Mouse (Mus musculus) embryonic facial prominence, embryonic 13.5 days (tissue): Measurements from ENCODE around the gene Ankrd24. TPM values are rescaled to one million over a fixed set of nuclear protein-coding genes. Genes with fewer than 3 reads are reported as not detected.

Source experiments
- ATAC-seq: fragments of 200-750 bp; cut with Nextera tagmentation; 2 replicates; pipeline ENCODE4 v1.8.0; 2017; ENCODE audit warnings: low read depth; ENCODE audit not compliant: insufficient number of reproducible peaks, insufficient read depth, low FRiP score, low TSS enrichment
- H3K27ac ChIP-seq: fragments of 300-500 bp; sonication (generic); 2 replicates; pipeline ENCODE4 v1.5.1; 2015; ENCODE audit warnings: moderate library complexity, mild to moderate bottlenecking, inconsistent platforms
- H3K27me3 ChIP-seq: fragments of 300-500 bp; sonication (generic); 2 replicates; pipeline ENCODE4 v1.6.1; 2015; ENCODE audit warnings: mild to moderate bottlenecking, inconsistent platforms
- H3K36me3 ChIP-seq: fragments of 300-500 bp; sonication (generic); 2 replicates; pipeline ENCODE4 v1.6.1; 2015; ENCODE audit warnings: mild to moderate bottlenecking, inconsistent platforms
- H3K4me1 ChIP-seq: fragments of 300-500 bp; sonication (generic); 2 replicates; pipeline ENCODE4 v1.6.1; 2015; ENCODE audit warnings: inconsistent platforms
- H3K4me2 ChIP-seq: fragments of 300-500 bp; sonication (generic); 2 replicates; pipeline ENCODE4 v1.6.1; 2015; ENCODE audit warnings: moderate library complexity, mild to moderate bottlenecking, inconsistent platforms
- H3K4me3 ChIP-seq: fragments of 300-500 bp; sonication (generic); 2 replicates; pipeline ENCODE4 v1.5.1; 2015; ENCODE audit warnings: mild to moderate bottlenecking, inconsistent platforms
- H3K9ac ChIP-seq: fragments of 300-500 bp; sonication (generic); 2 replicates; pipeline ENCODE4 v1.6.1; 2015; ENCODE audit warnings: mild to moderate bottlenecking, inconsistent platforms
- H3K9me3 ChIP-seq: fragments of 300-500 bp; sonication (generic); 2 replicates; pipeline ENCODE4 v1.6.1; 2016; ENCODE audit warnings: inconsistent platforms
- WGBS: fragments of 180-500 bp; shearing (Covaris S2); methylation state at CpG from one replicate; pipeline ENCODE4 v1.1.7; 2015; ENCODE audit warnings: mixed read lengths; 5-methylcytosine and 5-hydroxymethylcytosine counted together
- polyA plus RNA-seq: library from polyadenylated mRNA; unstranded; fragments of >200 nt; fragmentation: Nextera tagmentation; extraction: Ambion mirVana; gene quantifications from 2 replicates; pipeline ENCODE4 v1.2.1, GENCODE M21; 2015

The Ankrd24 gene
- polyA plus RNA-seq, 1 experiment from 2014 or later: 13.6 TPM

- H3K27ac ChIP-seq: peak overlapping the region; percentile 87
- WGBS: 2% methylated on average over 12 of the region's 12 CpGs
- no peaks in the 10 kb centered on the region for H3K36me3 ChIP-seq
- peaks cover 22% of the 10 kb centered on the region for H3K27me3 ChIP-seq
- H3K4me2 ChIP-seq: peak overlapping the region; percentile 53
- ATAC-seq: 0 out of 2 replicates have a peak, but pooled peaks have one; percentile 2
- H3K4me3 ChIP-seq: peak overlapping the region; percentile 20
- no peaks in the 10 kb centered on the region for H3K9me3 ChIP-seq
- H3K4me1 ChIP-seq: peaks cover 63% of the 10 kb centered on the region
- H3K9ac ChIP-seq: 0 out of 2 replicates have a peak overlapping the region, but pooled peaks have one; percentile 44
Observed at GRCm38 (mm10) chr10:81597137-81597950, 31.0 kb upstream of the Ankrd24 start.

- Histone ChIP-seq H3K4me1 (peaks cover 67% of the 10 kb centered on the region), H3K27ac (no peak overlapping the region), H3K4me2 (no peak overlapping the region), H3K4me3 (no peak overlapping the region), H3K9ac (no peak overlapping the region), H3K27me3 (peaks cover 19% of the 10 kb centered on the region), H3K9me3 (no peaks in the 10 kb centered on the region), H3K36me3 (no peaks in the 10 kb centered on the region)
- 24% methylated on average over 3 of the region's 3 CpGs for WGBS
- ATAC-seq: no peak
Observed at GRCm38 (mm10) chr10:81598342-81598741, 30.0 kb upstream of the Ankrd24 start.

GRCm38 (mm10) chr10:81598871-81599270 lies 29.5 kb upstream of the Ankrd24 start:
- Histone ChIP-seq H3K27ac (no peak overlapping the region), H3K4me3 (no peak overlapping the region), H3K4me1 (peaks cover 65% of the 10 kb centered on the region), H3K9ac (no peak overlapping the region), H3K9me3 (no peaks in the 10 kb centered on the region), H3K4me2 (no peak overlapping the region), H3K36me3 (no peaks in the 10 kb centered on the region), H3K27me3 (peaks cover 14% of the 10 kb centered on the region)
- WGBS: 35% methylated on average over 6 of the region's 6 CpGs
- ATAC-seq: no peak

- H3K9me3 ChIP-seq: no peaks in the 10 kb centered on the region
- no peak overlapping the region for H3K9ac ChIP-seq
- H3K27ac ChIP-seq: no peak overlapping the region
- no peak for ATAC-seq
- H3K27me3 ChIP-seq: 0 out of 2 replicates have a peak, but pooled peaks cover 9% of the 10 kb centered on the region
- H3K4me3 ChIP-seq: no peak overlapping the region
- peaks cover 69% of the 10 kb centered on the region for H3K4me1 ChIP-seq
- H3K4me2 ChIP-seq: no peak overlapping the region
- H3K36me3 ChIP-seq: no peaks in the 10 kb centered on the region
- WGBS: 64% methylated on average over 5 of the region's 5 CpGs
Observed at GRCm38 (mm10) chr10:81599630-81600029, 28.7 kb upstream of the Ankrd24 start.

- H3K4me3 ChIP-seq: no peak overlapping the region
- no peak for ATAC-seq
- no peaks in the 10 kb centered on the region for H3K9me3 ChIP-seq
- no peaks in the 10 kb centered on the region for H3K36me3 ChIP-seq
- H3K27me3 ChIP-seq: 0 out of 2 replicates have a peak, but pooled peaks cover 4% of the 10 kb centered on the region
- peaks cover 70% of the 10 kb centered on the region for H3K4me1 ChIP-seq
- peak overlapping the region; percentile 81 for H3K27ac ChIP-seq
- WGBS: 42% methylated on average over 10 of the region's 10 CpGs
- H3K4me2 ChIP-seq: peak overlapping the region; percentile 61; the same call in 1 of the 2 replicates
- H3K9ac ChIP-seq: no peak overlapping the region
Observed at GRCm38 (mm10) chr10:81600096-81600495, 28.2 kb upstream of the Ankrd24 start.

GRCm38 (mm10) chr10:81600738-81601203 lies 27.6 kb upstream of the Ankrd24 start, which contains the start of gene Tle6:
TSS of gene Tle6 (minus strand) at chr10:81601073.
- H3K4me3 ChIP-seq: peak within 1 kb of the TSS; percentile 35
- peaks cover 70% of the 10 kb centered on the region for H3K4me1 ChIP-seq
- WGBS: under 1% methylated on average over 28 of the region's 28 CpGs
- ATAC-seq: peak; percentile 82
- H3K27ac ChIP-seq: peak within 1 kb of the TSS; percentile 81
- no peaks in the 10 kb centered on the region for H3K27me3 ChIP-seq
- H3K9me3 ChIP-seq: no peaks in the 10 kb centered on the region
- H3K36me3 ChIP-seq: no peaks in the 10 kb centered on the region
- peak within 1 kb of the TSS; percentile 61 for H3K4me2 ChIP-seq
- peak within 1 kb of the TSS; percentile 47; the same call in 1 of the 2 replicates for H3K9ac ChIP-seq

- peak overlapping the region; percentile 47; the same call in 1 of the 2 replicates for H3K9ac ChIP-seq
- H3K27me3 ChIP-seq: no peaks in the 10 kb centered on the region
- peak overlapping the region; percentile 81 for H3K27ac ChIP-seq
- 0 out of 2 replicates have a peak overlapping the region, but pooled peaks have one; percentile 35 for H3K4me3 ChIP-seq
- no peaks in the 10 kb centered on the region for H3K9me3 ChIP-seq
- H3K4me2 ChIP-seq: peak overlapping the region; percentile 61
- peaks cover 64% of the 10 kb centered on the region for H3K4me1 ChIP-seq
- no peak for ATAC-seq
- no peaks in the 10 kb centered on the region for H3K36me3 ChIP-seq
- 13% methylated on average over 7 of the region's 7 CpGs for WGBS
Observed at GRCm38 (mm10) chr10:81601396-81601905, 26.9 kb upstream of the Ankrd24 start.

GRCm38 (mm10) chr10:81602741-81603151 lies 25.6 kb upstream of the Ankrd24 start:
- no peak for ATAC-seq
- Histone ChIP-seq H3K4me2 (no peak overlapping the region), H3K4me3 (no peak overlapping the region), H3K4me1 (peaks cover 57% of the 10 kb centered on the region), H3K9me3 (no peaks in the 10 kb centered on the region), H3K9ac (no peak overlapping the region), H3K36me3 (no peaks in the 10 kb centered on the region), H3K27ac (0 out of 2 replicates have a peak overlapping the region, but pooled peaks have one; percentile 33), H3K27me3 (no peaks in the 10 kb centered on the region)
- WGBS: 13% methylated on average over 4 of the region's 4 CpGs

- Histone ChIP-seq H3K4me3 (no peak overlapping the region), H3K4me1 (peaks cover 47% of the 10 kb centered on the region), H3K4me2 (peak overlapping the region; percentile 84), H3K27me3 (no peaks in the 10 kb centered on the region), H3K36me3 (peaks cover 9% of the 10 kb centered on the region), H3K9me3 (no peaks in the 10 kb centered on the region), H3K9ac (peak overlapping the region; percentile 23; the same call in 1 of the 2 replicates), H3K27ac (no peak overlapping the region)
- no peak for ATAC-seq
- WGBS: 73% methylated on average over 12 of the region's 12 CpGs
Observed at GRCm38 (mm10) chr10:81604019-81604967, 24.0 kb upstream of the Ankrd24 start.

- peak overlapping the region; percentile 84 for H3K4me2 ChIP-seq
Observed at GRCm38 (mm10) chr10:81604968-81605665, 23.2 kb upstream of the Ankrd24 start.

More at GRCm38 (mm10) chr10:81604968-81605665, 23.2 kb upstream of the Ankrd24 start:
- WGBS: 19% methylated on average over 29 of the region's 29 CpGs
- Histone ChIP-seq H3K27ac (peak overlapping the region; percentile 93), H3K4me1 (peaks cover 46% of the 10 kb centered on the region), H3K27me3 (no peaks in the 10 kb centered on the region), H3K4me3 (peak overlapping the region; percentile 60), H3K9ac (peak overlapping the region; percentile 67), H3K36me3 (peaks cover 11% of the 10 kb centered on the region), H3K9me3 (no peaks in the 10 kb centered on the region)
- no peak for ATAC-seq
